Mouse (Mus musculus): Measurements from ENCODE around the gene Tdrkh. TPM values are rescaled to one million over a fixed set of nuclear protein-coding genes. Genes with fewer than 3 reads are reported as not detected.

The Tdrkh gene
- total RNA-seq, 2 experiments from 2014 or later, result 1.1 to 2.2 TPM

GRCm38 (mm10) chr3:94388047-94388446 lies 25.0 kb upstream of the Tdrkh start:
- peak; percentile 21 for ATAC-seq (ENCODE audit: poor library complexity, severe bottlenecking)

DNA sequence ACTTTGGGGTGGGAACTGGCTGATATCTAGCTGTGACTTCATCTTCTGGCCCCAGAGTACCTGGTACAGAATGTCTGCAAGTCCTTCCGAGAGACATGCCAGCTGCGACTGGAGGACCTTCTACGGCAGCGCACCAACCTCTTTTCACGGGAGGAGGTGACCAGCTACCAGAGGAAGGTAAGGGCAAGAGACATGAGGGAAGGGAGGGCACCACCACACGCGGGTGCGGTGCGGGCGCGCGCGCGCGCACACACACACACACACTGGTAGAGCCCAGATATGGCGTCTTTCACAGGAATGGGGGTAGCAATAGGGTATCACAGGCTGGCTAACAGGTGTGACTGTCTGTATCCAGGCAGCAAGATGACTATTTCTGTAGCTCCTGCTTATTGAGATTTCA lies 23.7 kb upstream of the Tdrkh start:
- no peak for ATAC-seq (ENCODE audit: poor library complexity, severe bottlenecking)

DNA sequence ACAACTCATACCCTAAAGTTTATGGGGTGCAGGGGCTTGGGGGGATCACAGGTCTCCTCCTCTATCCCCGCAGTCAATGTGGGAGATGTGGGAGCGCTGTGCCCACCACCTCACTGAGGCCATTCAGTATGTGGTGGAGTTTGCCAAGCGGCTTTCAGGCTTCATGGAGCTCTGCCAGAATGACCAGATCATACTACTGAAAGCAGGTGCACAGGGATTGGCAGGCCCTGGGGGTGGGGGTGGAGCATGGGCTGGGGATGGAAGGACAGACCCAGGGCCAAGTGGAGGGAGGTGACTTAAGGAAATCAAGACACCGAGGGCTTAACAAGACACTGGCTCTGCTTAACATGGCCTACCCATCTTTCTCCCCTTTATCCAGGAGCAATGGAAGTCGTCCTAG lies 22.1 kb upstream of the Tdrkh start:
- no peak for ATAC-seq (ENCODE audit: poor library complexity, severe bottlenecking)

GRCm38 (mm10) chr3:94392128-94392527 lies 20.9 kb upstream of the Tdrkh start:
- no peak for ATAC-seq (ENCODE audit: poor library complexity, severe bottlenecking)

DNA sequence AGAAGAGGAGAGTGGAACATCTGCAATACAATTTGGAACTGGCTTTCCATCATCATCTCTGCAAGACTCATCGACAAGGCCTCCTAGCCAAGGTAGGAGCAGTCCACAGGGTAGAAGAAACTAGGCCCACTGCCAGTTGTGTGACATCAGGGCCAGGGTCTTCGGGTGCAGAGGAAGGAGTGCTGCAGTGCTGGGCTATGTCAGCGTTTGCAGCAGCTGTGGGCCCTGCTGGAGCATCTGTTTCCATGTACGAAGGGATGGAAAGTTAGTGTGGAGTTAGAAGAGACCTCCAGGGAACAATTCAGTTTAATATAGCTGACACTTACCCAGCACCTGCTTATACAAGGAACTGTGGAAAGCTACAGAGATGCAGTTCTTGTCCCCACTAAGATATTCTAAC lies 20.0 kb upstream of the Tdrkh start:
- no peak for ATAC-seq (ENCODE audit: poor library complexity, severe bottlenecking)

GRCm38 (mm10) chr3:94396336-94396735 lies 16.7 kb upstream of the Tdrkh start:
- ATAC-seq (ENCODE audit: poor library complexity, severe bottlenecking), result no peak

DNA sequence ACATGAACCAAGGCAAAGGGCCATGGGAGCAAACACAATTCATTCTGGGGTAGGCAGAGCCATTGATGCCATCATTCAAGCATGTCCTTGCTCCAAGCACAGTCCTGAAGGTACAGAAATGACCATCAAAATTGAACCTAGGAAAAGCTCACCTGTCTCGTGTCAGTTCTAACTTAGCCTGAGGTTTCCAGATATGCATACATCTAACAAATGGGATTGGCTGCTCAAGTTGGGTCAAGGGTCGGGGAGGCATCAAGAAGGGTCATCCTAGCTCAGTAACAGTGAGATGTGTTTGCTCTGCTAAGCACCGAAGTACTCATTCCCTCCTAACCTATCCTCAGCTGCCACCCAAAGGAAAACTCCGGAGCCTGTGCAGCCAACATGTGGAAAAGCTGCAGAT lies 16.2 kb upstream of the Tdrkh start:
- no peak for ATAC-seq (ENCODE audit: poor library complexity, severe bottlenecking)

DNA sequence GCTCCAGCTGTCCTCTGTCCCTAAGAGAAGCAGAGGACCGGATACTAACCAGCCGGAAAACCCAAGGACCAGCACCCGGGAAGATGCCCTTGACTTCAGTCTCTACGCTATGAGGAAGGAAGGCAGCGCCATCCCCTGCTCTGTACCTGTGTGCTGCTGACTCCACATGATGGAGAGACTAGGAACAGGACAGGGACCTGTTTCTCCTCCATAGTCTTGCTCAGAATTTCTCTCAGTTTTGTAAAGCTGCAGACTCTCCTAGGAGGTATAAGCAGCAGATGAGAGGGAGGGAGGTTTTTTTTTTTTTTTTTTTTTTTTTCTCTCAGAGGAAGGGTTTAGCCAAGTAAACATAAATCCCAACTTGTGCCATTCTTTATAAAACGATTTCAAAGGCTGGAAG lies 14.9 kb upstream of the Tdrkh start, which contains the start of gene Lingo4:
Gene Lingo4 (plus strand): TSS at position 301 of the 400 bp plus-strand sequence.
- ATAC-seq (ENCODE audit: poor library complexity, severe bottlenecking), result no peak

DNA sequence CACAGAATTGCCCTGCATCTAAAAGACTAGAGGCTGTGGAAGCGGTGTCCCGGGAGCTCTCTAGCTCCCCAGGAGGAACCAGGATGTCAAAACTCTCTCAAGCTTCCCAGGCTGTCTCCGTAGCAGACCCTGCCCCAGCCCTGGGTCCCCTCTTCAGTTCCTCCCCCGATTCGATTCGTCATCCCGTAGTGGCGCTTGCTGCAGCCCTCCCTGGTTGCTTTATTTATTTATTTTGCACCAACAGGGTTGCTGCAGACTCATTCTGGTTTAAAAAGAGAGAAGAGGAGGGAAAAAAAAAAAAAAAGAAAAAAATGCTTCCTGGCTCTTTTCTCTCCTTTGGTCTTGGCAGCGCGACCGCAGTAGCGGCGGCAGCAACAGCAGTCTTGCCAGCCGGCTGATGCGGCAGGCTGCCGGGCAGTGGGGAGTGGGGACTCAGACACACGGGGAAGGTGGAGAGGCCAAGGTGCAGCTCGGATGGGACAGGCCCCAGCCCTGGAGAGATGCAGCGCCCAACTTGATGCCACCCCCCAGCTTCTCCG lies 14.1 kb upstream of the Tdrkh start:
- no peak for ATAC-seq (ENCODE audit: poor library complexity, severe bottlenecking)

- ATAC-seq (ENCODE audit: poor library complexity, severe bottlenecking), result no peak
These were observed 13.3 kb upstream of the Tdrkh start for GRCm38 (mm10) chr3:94399663-94400310.

- ATAC-seq (ENCODE audit: poor library complexity, severe bottlenecking), result no peak
These were observed 10.6 kb upstream of the Tdrkh start for GRCm38 (mm10) chr3:94402451-94402850.

DNA sequence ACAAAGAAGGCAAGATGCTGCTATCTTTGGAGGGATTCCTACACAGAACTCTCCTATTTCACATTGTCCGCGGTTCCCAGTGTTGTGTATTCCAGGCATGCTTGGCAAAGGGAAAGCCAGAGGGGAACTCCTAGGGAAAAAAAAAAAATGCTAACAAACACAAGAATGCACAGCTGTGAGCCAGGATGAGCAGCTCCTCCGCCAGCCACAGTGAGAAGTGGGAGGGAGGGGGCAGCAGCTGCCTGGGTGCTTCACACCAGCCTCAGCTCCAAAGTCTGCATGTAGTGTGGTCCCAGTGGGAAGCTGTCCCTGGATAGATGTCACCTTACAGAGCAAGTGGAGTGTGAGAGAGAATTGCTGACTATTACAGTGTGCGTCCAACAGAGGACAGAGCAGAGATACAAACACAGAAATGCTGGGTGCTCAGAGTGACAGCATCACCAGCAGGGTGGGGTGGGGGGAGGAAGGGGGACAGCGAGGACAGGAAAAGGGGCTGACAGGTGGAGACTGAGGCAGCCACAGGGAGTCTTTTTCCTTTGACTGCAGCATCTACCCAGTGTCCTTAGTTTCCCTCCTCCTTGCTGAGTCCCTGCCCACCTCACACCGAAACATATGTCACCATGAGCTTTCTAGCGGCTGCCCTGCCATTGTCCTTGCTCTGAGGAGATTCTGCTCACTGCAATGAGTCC lies 8.6 kb upstream of the Tdrkh start:
- ATAC-seq (ENCODE audit: poor library complexity, severe bottlenecking), result no peak

DNA sequence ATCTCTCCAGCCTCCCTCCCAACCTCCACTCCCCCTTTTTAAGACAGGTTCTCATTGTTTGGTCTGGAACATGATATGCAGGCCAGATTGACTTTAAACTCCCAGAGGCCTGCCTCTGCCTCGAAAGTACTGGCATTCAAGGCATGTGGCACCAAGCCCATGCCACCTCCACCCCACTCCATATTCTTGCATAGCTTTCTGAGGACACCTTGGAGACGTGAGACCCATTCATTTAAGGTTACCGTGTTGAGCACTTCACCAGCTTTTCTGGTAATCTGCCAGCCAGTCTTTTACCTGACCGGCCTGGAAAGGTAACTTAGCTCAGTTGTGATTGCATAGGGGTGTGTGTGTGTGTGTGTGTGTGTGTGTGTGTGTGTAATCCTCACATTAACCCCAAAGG lies 7.5 kb upstream of the Tdrkh start:
- ATAC-seq (ENCODE audit: poor library complexity, severe bottlenecking), result no peak

GRCm38 (mm10) chr3:94412530-94412929 lies 543 bp upstream of the Tdrkh start:
- peak; percentile 27 for ATAC-seq (ENCODE audit: poor library complexity, severe bottlenecking)

DNA sequence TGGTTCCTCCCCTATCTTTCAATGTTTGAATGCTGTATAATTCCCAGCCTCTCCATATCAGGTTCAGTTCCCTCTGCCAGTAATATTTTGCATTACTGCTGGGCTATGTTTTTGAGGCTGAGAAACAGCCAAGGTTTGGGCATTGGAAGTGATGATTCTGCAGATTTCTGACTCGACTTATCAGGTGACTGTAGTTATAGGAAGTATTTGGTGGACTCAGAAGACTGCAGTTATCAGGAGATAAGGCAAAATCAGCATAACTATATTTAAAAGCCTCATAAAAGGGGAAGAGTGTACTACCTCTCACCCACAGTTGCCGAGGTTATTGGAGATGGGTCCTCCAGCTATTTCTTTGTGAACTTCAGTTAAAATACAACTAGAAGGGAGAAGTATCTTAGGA lies 17.9 kb downstream of the Tdrkh start:
- no peak for ATAC-seq (ENCODE audit: poor library complexity, severe bottlenecking)

DNA sequence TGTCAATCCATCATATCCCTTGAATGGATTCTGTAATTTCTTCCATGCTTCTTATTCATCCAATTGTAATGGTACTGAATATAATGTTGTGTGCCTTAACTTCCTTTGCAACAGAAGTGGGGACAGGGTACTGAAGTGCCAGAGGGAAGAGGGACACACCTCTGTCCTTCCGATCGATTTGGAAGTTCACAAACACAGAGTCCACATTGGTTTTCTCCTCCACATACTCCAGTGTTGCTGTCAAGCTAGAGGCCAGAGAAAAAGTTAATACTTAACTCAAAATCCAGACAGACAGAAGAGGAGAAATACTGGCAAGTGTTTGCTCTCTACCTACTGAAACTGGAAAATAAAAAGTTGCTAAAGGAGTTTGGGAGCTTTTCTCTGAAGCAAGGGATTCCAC lies 21.2 kb downstream of the Tdrkh start:
- ATAC-seq (ENCODE audit: poor library complexity, severe bottlenecking), result no peak

DNA sequence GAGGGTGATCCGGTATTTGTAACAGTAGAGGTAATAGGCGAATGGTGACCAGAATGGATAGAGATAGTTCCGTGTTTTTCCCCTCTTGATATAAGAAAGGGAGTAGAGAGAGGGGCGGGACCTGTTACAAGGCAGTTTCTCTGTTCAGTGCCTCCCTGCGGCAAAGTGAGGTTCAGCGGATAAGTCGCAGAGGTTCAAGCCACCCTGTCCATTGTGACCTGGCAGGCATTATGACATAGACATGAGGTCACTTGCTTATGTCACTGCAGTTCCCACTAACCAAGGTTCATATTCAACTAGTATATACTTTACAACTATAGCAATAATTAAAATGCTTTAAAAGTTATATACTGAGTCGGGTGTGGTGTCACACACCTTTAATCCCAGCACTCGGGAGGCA lies 23.3 kb downstream of the Tdrkh start:
- ATAC-seq (ENCODE audit: poor library complexity, severe bottlenecking), result no peak

DNA sequence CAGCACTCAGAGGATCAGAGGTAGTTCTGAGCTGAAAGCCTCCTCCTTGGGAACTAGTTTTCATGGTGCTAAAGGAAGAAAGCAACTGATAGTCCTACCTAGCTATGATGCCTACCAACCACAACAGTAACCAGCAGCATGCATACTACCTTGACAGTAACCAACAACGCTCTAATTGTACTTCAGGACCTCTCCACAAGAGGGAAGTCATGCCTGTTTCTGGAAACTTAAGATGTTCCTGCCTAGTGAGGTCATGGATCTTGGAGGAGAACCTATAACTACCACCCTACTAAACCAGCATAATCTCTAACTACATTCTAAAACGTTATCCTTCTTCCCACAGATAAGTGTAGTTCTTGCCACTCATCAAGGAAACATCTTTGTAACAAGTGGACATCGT lies 28.1 kb downstream of the Tdrkh start:
- no peak for ATAC-seq (ENCODE audit: poor library complexity, severe bottlenecking)

DNA sequence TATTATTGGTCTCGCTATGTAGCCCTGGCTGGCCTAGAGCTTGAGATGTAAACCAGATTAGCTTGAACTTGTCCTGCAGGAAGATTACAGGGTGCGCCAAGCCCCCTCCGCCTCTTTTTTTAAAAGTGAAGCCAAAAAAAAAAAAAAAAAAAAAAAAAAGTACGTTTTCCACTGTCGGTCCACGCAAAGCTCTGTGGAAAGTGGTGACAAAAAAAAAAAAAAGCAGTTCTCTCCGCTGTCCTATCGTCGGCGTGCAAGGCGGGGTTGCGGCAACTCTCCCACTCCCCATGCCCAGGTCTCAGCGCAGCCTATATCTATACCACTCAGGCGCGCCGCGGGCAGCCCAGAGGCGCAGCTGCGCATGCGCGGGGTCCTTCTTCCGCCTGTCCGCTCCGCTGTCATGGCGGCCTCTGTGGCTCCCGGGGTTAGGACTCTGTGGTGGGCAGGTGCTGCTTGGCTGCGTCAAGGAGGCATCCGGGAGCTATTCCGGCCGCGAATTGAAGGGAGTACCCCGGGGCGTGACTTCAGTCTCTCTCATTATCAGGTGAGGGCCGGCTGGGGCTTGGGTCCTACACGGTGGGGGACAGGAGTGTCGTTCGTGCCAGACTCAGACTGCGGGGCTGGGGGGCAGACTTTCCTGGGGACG lies 30.0 kb downstream of the Tdrkh start, which contains the start of gene Mrpl9:
Gene Mrpl9 (plus strand): TSS at position 368 of the 646 bp plus-strand sequence.
- peak; percentile 98 for ATAC-seq (ENCODE audit: poor library complexity, severe bottlenecking)

DNA sequence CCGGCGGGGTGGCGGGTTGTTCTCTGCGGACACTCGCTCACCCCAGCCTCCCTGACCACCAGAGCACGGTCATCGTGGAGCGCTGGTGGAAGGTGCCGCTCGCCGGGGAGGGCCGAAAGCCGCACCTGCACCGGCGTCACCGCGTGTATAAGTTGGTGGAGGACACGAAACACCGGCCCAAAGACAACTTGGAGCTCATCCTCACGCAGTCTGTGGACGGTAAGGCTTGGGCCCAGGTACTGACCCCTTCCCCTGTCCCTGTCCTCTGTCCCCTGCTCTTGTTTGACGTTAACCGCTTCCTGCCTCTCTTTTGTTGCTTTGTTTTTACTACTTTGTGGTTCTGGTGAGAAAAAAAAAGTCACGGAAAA lies 30.5 kb downstream of the Tdrkh start, which contains the start of gene Oaz3:
Gene Oaz3 (minus strand): TSS at position 319 of the 368 bp plus-strand sequence.
- ATAC-seq (ENCODE audit: poor library complexity, severe bottlenecking), result no peak

DNA sequence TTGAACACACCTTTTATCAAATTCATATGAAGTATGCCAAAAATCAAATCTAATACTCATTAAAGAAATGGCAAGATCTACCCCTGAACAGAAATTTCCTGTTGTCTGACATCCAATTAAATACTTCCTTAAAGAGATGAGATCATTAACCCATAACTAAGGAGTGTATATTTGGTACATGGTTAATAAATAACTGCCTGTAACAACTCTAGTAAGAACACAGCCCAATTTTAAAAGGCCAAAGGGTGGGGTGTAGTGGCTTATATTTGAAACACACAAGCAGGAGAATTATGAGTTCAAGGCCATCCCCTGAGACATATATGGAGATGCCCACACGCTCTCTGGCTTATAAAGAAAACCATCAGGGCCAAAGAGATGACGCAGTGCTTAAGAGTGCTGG lies 36.3 kb downstream of the Tdrkh start:
- no peak for ATAC-seq (ENCODE audit: poor library complexity, severe bottlenecking)

DNA sequence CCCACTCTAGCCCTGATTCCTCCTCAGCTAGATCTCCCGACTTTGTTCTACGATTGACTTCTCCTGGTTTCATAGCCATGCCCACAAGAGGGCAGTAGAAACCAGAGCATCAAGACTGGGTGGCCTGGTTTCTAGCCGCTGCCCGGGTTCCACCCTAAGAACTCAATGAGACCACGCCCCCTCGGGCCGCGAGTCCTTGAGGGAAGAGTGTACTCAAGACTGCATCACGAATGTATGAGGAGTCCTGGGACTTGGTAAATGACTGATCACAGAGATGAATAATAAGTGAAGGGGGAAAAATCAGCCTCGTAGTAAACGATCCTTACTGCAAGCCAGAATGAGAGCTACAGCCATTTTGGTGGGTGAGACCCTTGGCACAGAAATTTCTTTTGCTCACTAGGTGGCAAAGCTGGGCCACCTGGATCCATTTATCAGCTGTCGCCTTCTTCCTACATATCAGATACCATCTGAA lies 43.5 kb downstream of the Tdrkh start:
- ATAC-seq (ENCODE audit: poor library complexity, severe bottlenecking), result peak; percentile 99

Measured in megakaryocyte, adult 5-6 weeks (primary cell).